Mouse (Mus musculus): Measurements from ENCODE around the gene Gng7. TPM values are rescaled to one million over a fixed set of nuclear protein-coding genes. Genes with fewer than 3 reads are reported as not detected.
A peak's percentile ranks its signal among the peaks of the same experiment; 100 is the strongest.

The Gng7 gene
- total RNA-seq, 2 experiments from 2014 or later = 2.3 to 2.5 TPM

GRCm38 (mm10) chr10:80968106-80968505, 46.6 kb downstream of the Gng7 start:
- DNase-seq (ENCODE audit: low spot score) = no peak

- DNase-seq (ENCODE audit: low spot score) = no peak
Measured at GRCm38 (mm10) chr10:80967101-80967656, 47.6 kb downstream of the Gng7 start.

GRCm38 (mm10) chr10:80966296-80966695, 48.4 kb downstream of the Gng7 start:
- DNase-seq (ENCODE audit: low spot score) = no peak

GRCm38 (mm10) chr10:80963031-80963975, 51.4 kb downstream of the Gng7 start:
- DNase-seq (ENCODE audit: low spot score) = no peak

GRCm38 (mm10) chr10:80962585-80962984, 52.2 kb downstream of the Gng7 start:
- DNase-seq (ENCODE audit: low spot score) = no peak

GRCm38 (mm10) chr10:80962051-80962472, 52.7 kb downstream of the Gng7 start:
- DNase-seq (ENCODE audit: low spot score) = no peak

GRCm38 (mm10) chr10:80960551-80961508, 53.9 kb downstream of the Gng7 start:
- peak; percentile 59 for DNase-seq (ENCODE audit: low spot score)

GRCm38 (mm10) chr10:80958979-80959637, 55.6 kb downstream of the Gng7 start:
- no peak for DNase-seq (ENCODE audit: low spot score)

- no peak for DNase-seq (ENCODE audit: low spot score)
Measured at GRCm38 (mm10) chr10:80957791-80958190, 57.0 kb downstream of the Gng7 start.

GRCm38 (mm10) chr10:80956901-80957300, 57.8 kb downstream of the Gng7 start:
- DNase-seq (ENCODE audit: low spot score) = no peak

GRCm38 (mm10) chr10:80956385-80956784, 58.4 kb downstream of the Gng7 start:
- no peak for DNase-seq (ENCODE audit: low spot score)

GRCm38 (mm10) chr10:80955536-80955935, 59.2 kb downstream of the Gng7 start:
- DNase-seq (ENCODE audit: low spot score) = peak; percentile 70

GRCm38 (mm10) chr10:80954843-80955242, 59.9 kb downstream of the Gng7 start:
- peak; percentile 71 for DNase-seq (ENCODE audit: low spot score)

- DNase-seq (ENCODE audit: low spot score) = no peak
Measured at GRCm38 (mm10) chr10:80954415-80954814, 60.3 kb downstream of the Gng7 start.

- DNase-seq (ENCODE audit: low spot score) = no peak
Measured at GRCm38 (mm10) chr10:80952449-80952848, 62.3 kb downstream of the Gng7 start.

- no peak for DNase-seq (ENCODE audit: low spot score)
Measured at GRCm38 (mm10) chr10:80951761-80952390, 62.9 kb downstream of the Gng7 start.

GRCm38 (mm10) chr10:80950314-80950713, 64.4 kb downstream of the Gng7 start:
- no peak for DNase-seq (ENCODE audit: low spot score)

- DNase-seq (ENCODE audit: low spot score) = no peak
Measured at GRCm38 (mm10) chr10:80949081-80949480, 65.7 kb downstream of the Gng7 start.

GRCm38 (mm10) chr10:80948570-80948969, 66.2 kb downstream of the Gng7 start:
- DNase-seq (ENCODE audit: low spot score) = no peak

- no peak for DNase-seq (ENCODE audit: low spot score)
Measured at GRCm38 (mm10) chr10:80947802-80948201, 66.9 kb downstream of the Gng7 start.
